Mouse (Mus musculus): ENCODE measurements around the gene Cd7.
"Not testable (repeated sequence)": the region's sequence is repeated elsewhere in the genome, so short reads cannot be mapped to it uniquely, and the experiment has no call there.

Cd7 gene

DNA sequence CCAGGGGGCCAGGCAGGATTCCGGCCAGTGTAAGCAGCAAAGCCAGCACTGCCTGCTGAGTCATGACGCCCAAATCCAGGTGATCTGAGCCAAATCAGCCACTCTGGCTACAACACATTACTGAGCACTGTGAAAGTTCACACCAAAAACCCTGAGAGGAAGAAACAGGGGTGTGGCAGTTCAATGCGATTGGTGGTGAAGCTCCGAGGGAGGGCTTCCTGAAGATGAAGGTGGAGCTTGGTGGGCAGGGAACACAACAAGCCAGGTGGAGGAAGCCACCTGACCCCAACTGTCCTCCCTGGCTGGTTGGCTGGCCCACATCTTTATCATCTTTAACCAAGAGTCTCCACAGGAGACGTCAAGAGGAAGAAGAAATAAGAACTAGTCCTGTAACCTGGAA, at the start of gene Cd7:
Gene Cd7, minus strand, starts transcription at position 117 of the 400 bp plus-strand sequence.
- in situ Hi-C loops (cut with MseI, MboI), result no loop called here

DNA sequence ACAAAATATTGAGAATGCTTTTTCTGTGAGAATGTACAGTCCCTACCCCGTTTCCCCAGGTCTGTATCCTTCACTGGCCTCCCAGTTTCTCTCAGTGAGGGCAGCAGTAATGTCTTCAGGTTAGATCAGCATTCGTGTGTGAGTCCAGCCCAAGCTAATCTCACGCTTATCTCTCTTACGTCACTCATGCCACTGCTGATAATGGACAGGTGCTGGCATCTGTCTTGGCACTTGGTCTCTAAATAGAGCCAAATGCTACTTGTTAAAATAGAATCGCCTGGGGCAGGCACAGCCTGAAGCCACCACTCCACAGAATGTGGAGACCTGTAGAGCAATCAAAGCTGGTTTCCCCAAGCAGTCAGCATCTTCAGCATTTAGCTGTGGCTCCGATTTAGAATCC, 49.8 kb upstream of the Cd7 start:
- in situ Hi-C loops (cut with MseI, MboI), result no loop called here

DNA sequence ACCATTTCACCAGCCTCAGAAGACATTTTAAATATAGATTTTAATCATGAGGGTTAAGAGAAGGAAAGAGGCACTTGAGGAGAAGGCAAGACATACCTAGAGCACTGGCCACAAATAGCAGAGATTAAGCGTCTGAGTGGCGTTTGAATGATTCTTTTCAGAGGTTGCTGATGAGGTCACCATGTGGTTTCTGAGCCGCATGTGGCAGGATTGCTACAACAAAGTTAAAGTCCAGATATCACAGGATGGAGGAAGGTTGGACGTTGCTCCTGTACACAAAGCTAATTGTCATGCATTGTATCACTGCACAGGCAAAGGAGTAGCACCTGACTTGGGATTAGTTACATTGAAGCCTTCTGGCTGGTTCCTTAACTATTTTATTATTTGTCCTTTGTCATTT, 47.1 kb upstream of the Cd7 start:
- in situ Hi-C loops (cut with MseI, MboI), result no loop called here

DNA sequence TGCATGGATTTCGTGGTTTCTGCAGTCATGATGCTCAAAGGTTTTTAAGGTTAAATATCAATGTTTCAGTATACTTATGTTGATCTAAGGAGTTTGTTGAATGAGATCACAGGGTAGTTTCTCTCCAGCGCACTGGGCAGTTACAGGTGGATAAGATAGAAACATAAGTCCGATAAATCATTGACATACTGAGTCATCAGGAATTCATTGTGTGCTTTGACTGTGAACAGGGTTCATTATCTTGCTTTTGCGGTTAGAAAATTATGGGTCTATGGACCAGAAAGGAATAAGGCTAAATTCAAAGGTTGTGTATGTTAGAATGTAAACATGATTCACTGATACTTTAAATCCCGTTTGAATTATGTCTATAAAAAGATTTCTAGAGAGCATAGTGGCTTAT, 46.0 kb upstream of the Cd7 start:
- in situ Hi-C loops (cut with MseI, MboI), result no loop called here

DNA sequence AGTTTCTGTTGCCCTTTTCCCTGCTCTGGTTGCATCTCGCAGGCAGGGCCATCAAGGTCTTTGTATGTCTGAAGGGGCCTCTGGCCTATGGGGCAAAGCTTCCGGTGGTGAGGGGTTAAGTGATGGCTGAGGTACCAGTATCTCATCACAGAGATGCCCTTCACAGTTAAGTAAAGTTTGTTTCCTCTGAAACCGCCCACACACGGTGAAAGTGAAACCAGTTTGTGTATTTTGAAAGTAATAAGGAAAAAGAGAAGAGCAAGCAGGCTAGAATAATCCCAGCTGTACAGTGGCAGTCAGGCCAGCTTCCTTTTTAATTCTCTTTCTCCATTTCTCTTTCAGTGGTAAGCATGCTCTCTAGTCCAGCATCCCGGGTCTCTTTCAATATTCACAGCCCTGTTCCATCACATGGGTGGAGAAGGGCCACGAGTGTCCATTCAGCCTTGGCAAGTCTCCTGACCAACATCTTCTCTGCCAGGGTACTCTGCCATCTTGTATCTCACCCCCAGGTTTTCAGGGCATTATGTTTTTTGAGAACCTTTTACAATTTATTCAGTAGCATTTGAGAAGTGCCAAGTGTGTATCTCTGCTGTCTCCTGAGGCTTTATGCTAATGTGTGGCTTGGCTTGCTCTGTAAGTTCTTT, 43.8 kb upstream of the Cd7 start:
- in situ Hi-C loops (cut with MseI, MboI), result no loop called here

DNA sequence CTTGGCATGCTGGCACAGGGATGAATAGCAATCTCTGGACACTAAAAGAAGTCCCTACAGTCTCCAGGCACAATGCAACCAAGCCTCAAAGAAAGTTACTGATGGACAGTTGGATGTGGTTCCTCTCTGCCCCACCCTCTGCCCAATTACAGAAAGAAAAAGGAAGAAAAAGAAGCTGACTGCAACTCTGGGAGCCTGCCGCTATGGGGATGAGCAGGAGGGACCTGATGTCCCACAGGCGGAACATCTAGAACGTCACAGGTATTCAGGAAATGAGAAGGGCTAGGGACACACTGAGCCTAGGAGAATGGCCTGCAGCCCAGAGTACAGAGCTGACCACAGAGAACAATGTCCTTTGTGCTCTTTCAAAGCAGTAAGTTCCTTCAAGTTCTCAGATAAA, 43.0 kb upstream of the Cd7 start:
- in situ Hi-C loops (cut with MseI, MboI), result no loop called here

DNA sequence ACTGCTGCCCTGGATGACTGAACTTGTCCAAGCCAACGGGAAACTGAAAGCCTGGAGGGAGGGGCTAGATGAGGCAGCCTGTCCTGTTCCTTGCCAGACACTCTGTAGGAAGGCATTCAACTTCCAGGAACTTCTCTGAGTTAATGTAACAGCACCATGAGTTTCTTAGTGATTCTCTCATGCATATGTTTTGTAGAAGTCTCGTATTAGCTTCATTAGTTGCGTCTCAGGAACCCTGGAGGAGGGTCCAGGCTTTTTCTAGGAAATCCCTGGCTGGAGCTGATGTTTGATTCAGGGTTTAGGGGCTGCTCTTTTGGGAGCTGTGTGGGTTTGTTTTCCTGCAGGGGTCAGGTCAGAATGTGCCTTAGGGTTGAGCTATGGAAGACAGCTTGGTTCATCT, 41.9 kb upstream of the Cd7 start, which contains the start of gene Sectm1a:
Gene Sectm1a, minus strand, starts transcription at position 101 of the 400 bp plus-strand sequence.
- in situ Hi-C loops (cut with MseI, MboI), result no loop called here

DNA sequence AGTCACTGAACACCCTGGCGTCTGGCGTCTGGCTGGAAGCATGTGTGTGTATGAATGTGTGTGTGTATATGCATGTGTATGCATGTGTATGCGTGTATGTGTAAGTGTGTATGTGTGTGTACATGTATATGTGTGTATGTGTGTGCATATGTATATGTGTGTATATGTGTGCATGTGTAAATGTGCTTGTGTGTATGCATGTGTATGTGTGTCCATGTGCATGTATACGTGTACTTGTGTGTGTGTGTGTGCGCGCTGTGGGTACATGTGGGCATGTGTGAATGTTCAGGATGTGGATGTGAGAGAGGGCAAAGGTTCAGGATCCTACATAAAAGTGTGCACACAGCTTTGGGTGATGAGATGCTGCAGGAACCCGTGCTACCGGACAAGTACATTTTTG, 41.1 kb upstream of the Cd7 start:
- in situ Hi-C loops (cut with MseI, MboI), result no loop called here

DNA sequence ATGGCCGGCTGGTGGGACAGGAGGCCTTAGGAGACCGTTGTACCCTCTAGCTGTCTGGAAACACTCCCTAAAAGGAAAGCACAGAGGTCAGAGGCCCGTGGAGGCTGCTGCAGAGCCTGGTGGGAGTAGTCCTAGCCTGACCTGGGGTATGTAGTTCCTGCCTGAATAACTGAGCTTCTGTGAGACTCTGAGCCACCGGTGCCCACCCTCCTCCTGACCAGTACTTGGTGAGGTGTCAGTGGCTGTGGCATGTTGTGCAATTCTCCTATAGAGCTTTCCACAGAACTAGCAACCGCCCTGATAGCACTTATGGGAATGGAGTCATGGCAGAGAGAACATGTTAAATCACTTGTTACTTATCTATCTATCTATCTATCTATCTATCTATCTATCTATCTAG, 36.4 kb upstream of the Cd7 start:
- in situ Hi-C loops (cut with MseI, MboI), result no loop called here

DNA sequence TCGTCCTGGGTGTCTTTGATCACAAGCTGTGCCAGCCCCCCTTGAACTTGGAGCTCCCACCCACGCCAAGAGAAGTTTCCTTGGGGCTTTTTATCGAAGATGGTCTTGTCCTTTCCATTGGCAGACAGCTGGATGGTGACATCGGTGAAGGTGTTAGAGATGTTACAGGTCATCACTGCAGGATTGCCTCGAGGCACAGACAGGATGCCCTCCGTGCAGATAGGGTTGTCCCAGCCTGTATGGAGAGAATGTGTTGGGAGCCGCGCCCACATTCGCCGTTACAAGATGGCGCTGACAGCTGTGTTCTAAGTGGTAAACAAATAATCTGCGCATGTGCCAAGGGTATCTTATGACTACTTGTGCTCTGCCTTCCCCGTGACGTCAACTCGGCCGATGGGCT, 30.4 kb upstream of the Cd7 start:
- in situ Hi-C loops (cut with MseI, MboI), result not testable (repeated sequence)

DNA sequence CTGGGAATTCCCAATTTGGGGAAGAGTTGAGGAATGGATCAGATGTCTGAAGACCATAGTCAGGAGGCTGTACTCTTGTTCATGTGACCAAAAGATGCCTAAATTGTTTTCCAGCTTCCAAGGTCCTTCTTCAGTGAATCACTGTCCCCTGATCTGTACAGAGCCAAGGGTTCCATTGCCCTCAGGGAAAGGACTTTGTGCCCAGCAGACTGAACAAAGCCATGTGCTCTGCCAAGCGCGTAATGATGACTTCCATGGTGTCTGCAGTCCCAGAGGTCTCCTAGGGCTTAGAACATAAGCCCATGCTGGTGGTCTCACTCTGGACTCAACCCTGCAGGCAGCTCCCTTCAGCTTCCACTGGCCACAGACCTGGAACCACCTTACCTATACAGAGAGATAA, 28.7 kb upstream of the Cd7 start:
- in situ Hi-C loops (cut with MseI, MboI), result no loop called here

DNA sequence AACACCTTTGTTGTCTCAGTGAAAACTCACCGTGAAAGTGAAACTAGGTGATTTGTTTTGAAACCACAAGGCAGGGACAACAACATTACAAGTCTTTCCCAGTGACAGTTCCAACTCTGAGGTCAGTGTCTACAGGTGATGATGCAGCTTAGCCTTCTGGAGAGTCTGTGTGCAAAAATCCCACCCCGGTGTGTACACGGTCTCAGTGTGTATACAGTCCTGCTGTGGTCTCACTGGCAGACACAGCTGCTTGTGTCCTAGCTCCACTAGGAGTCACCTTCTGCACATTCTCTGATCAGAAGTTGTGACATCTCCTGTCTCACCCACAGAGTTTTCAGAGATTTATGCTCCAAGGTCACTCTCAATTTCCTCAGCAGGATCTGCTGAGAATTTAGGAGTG, 25.0 kb upstream of the Cd7 start:
- in situ Hi-C loops (cut with MseI, MboI), result no loop called here

DNA sequence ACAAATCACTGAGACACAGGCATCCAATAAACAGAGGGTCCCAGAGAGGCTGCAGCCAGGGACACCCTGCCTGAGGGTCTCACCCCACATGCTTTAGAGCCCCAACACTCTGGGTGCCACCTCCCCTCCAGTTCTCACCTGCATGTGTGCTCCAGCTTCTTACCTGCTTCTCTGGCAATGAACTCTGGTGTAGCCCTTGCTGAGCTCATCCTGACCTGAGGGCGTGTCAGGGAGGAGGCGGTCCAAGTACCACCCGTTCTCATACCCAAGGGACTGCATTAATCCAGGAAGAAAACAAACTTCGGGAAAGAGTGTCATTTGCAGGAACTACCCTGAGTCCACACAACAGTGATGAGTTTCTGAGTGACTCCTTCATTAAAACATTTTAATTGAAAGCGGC, 24.2 kb upstream of the Cd7 start, which contains the start of gene Sectm1b:
Gene Sectm1b, minus strand, starts transcription at position 191 of the 400 bp plus-strand sequence.
- in situ Hi-C loops (cut with MseI, MboI), result no loop called here

DNA sequence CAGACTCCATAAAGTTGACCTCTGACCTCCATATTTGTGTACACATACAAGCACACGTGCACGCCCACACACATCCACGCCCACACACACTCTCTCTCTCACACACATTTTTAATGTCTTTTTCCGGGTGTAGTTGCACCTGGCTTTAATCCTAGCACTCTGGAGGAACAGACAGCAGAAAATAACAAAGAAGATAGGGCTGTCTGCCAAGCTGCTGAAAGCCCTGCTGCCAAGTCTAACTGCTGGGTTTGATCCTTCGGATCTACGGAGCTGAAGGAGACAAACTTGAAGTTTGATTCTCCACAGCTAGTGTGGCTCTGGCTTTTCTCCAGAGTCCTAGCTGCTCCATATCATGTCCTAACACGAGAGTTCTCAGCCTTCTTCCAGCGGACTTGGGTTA, 22.4 kb upstream of the Cd7 start:
- in situ Hi-C loops (cut with MseI, MboI), result no loop called here

DNA sequence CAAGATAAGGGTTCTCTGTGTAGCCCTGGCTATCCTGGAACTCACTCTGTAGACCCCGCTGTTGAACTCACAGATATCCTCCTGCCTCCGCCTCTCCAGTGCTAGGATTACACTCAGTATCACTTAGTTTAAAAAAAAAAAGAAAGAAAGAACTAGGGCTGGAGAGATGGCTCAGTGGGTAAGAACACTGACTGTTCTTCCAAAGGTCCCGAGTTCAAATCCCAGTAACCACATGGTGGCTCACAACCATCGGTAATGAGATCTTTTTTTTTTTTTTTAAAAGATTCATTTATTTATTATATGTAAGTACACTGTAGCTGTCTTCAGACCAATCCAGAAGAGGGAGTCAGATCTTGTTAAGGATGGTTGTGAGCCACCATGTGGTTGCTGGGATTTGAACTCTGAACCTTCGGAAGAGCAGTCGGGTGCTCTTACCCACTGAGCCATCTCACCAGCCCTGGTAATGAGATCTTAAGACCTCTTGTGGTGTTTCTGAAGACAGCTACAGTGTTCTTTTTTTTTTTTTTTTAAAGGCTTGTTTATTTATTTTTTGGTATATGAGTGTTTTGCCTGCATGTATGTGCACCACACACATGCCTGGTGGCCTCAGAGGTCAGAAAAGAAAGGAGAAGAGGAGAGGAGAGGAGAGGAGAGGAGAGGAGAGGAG, 21.3 kb upstream of the Cd7 start:
- in situ Hi-C loops (cut with MseI, MboI), result not testable (repeated sequence)

DNA sequence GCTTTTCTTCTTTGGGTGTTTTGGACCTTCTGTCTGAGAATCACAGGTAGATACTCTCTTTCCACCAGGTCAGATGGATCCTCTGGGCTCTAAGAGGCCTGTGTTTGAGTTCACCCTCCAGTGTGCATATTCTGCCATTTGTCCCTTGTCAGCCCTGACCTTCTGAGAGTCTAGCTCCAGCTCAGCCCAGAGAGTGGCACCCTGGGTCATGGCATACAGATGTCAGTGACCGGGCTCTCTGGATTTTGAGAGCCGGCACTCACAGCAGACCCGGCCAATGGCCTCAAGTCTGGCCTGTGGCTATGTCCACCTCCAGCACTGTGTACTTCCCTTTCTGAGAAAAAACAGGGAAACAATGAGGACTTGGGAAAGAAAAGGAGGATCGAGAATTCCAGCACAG, 20.3 kb upstream of the Cd7 start:
- in situ Hi-C loops (cut with MseI, MboI), result no loop called here

DNA sequence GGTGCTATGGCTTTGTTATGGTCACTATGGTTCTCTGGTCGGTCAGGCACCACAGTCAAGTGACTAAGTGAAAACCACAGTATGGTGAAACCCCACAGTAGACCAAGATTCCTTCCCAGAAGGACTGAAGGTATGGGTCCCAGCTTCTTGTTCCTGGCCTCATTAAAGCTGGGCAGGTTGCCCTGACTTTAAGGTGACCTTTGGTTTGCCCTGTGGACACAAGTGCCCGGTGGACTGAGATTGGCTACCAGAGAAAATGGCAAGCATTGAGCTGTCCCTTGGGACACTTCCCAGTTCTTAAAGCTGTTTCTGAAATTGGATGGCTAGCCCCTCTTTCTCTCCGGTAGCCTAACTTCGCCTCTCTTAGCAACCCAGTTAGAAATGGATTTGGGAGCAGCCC, 19.7 kb upstream of the Cd7 start:
- in situ Hi-C loops (cut with MseI, MboI), result no loop called here

DNA sequence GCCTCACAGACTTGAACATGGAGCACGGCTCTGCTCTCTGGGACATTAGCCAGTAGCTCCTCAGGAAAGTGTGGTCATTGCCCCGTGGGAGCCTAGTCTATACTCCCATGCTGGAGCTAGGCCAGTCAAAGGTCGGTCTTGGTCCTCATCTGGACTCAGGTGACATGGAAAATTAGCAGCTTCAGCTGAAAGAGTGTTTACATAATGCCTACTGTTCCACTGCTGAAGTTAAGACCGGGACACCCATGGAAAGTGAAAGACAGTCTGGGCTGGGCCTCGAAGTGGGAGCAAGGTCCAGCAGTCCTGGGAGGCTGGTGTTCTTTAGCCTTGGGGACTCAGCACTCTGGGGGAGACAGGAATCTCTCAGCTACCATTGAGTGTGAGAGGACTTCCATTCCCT, 18.9 kb upstream of the Cd7 start:
- in situ Hi-C loops (cut with MseI, MboI), result no loop called here

DNA sequence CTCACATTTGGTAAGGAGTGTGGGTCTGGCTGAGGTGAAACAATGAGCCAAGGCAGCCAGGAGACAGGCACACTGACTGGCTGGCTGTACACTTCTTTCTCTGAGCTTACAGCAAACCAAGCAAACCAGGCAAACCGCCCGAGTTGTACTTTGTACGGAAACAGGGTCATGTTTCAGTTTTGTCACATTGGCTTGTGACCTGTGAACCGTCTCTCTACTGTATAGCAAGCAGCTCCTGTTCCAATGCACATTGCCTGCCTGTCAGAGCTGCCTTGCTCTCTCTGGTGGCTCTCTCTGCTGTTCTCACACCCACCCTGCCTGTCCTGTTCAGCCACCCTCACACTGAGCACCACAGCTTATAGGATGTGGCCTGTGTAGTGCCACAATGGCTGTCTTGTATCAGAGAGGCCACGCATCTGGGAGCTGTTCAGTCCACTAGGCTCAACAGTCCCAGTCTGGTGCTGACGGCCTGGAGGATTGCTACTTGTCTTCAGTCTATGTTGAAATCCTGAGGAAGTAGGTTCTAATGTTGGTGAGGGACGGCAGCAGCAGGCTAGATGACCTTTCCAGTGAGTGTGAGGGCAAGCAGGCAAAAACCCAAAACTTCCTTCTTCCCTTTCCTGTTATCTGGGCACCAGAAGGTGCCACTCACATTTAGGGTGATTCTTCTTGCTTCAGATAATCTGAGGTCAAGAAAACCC, 17.5 kb upstream of the Cd7 start:
- in situ Hi-C loops (cut with MseI, MboI), result no loop called here

DNA sequence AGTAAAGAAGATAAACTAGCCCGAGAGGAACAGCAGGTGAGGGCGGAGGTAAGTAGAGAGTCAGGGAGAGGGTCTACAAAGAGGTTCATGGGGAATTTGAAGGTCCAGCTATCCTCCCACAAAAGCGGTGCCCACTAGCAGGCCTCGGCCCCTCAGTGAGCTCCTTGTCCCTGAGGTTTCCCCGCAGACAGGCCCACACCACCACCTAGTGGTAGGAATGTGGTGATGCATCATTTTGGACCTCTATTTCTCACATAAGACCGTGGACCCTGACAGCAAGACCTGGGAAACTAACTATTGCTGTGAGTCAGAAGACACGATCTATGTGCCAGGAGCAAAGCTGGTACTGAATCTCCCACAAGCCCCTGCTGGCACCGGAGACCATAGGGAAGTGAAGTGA, 14.3 kb upstream of the Cd7 start:
- in situ Hi-C loops (cut with MseI, MboI), result no loop called here

DNA sequence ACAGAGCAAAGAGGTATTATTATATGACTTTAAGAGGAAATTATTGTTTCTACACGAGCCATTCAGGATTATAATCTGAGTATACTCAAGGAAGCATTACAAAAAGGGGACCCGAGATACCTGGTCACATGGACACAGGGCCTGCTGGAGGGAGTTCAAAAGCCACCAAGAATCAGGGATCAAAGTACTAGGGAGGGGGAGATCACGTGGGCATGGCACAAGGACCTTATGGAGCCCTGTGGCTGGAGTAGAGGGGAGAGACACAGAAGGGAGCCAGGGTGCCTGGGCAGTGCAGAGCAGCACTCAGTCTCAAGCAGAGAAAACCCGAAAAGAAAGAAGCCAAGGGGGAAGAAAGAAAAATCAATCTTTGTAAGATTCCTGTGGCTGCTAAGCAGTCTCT, 13.2 kb upstream of the Cd7 start:
- in situ Hi-C loops (cut with MseI, MboI), result no loop called here

DNA sequence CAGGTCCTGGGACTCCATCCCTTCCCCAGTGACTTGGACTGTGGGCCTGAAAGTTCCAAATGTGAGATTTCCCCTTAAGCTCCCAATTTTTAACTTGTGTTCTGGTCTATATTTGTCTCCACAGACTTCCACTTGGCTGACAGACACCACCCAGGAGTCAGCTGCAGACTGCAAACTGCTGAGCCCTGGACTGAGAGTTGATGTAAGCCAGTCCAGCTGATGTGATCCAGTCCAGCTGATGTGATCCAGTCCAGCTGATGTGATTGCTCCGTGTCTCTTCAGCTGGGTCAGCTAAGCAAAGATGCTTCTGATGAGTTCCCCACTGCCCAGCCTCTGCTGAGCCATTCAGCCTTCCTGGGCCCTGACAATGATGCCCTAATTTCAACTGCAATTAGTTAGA, 12.6 kb upstream of the Cd7 start:
- in situ Hi-C loops (cut with MseI, MboI), result no loop called here

DNA sequence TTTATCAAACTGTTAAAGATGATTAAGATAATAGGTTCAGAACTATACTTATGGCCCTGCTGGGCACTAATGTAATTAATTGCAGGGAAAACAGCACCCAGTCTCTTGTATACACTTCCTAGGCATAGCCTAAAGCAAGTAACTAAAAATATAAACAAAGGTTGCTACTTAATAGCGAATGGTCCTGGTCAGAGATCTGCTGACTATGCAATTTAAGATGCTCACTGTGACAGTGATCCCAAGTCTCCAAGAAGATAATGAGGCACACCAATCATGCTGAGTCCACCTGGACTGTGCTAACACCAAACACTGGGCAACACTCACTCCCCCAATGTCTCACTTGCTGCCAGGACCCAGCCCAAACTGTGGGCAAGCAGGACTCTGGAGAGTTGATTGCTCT, 10.6 kb upstream of the Cd7 start:
- in situ Hi-C loops (cut with MseI, MboI), result loop anchor here in 1 of 2 experiments (5.0 kb wide), 1 partner anchor 38 kb away; no protein-coding TSS in a partner anchor
